Mouse (Mus musculus) telencephalon, adult 2 months (tissue): ENCODE measurements around the gene Celf2.
A peak's percentile ranks its signal among the peaks of the same experiment; 100 is the strongest.

Source experiments
- DNase-seq: peaks from one replicate; pipeline ENCODE4 v3.0.0-alpha.2; 2011; ENCODE audit warnings: low read depth, low spot score

Gene Celf2

GRCm38 (mm10) chr2:7392500-7392899 is 116.9 kb downstream of the Celf2 start:
- no peak for DNase-seq

- no peak for DNase-seq
Measured at GRCm38 (mm10) chr2:7389264-7389663, 120.1 kb downstream of the Celf2 start.

GRCm38 (mm10) chr2:7378736-7379135 is 130.6 kb downstream of the Celf2 start:
- no peak for DNase-seq

GRCm38 (mm10) chr2:7377878-7378277 is 131.5 kb downstream of the Celf2 start:
- DNase-seq, result no peak

- no peak for DNase-seq
Measured at GRCm38 (mm10) chr2:7367738-7368137, 141.6 kb downstream of the Celf2 start.

- no peak for DNase-seq
Measured at GRCm38 (mm10) chr2:7359557-7359956, 149.8 kb downstream of the Celf2 start.

GRCm38 (mm10) chr2:7358816-7359215 is 150.5 kb downstream of the Celf2 start:
- no peak for DNase-seq

- DNase-seq, result peak; percentile 56
Measured at GRCm38 (mm10) chr2:7351234-7351633, 158.1 kb downstream of the Celf2 start.

GRCm38 (mm10) chr2:7346703-7347461 is 162.5 kb downstream of the Celf2 start:
- peak; percentile 69 for DNase-seq

GRCm38 (mm10) chr2:7344951-7345350 is 164.4 kb downstream of the Celf2 start:
- DNase-seq, result no peak

GRCm38 (mm10) chr2:7342911-7343478 is 166.4 kb downstream of the Celf2 start:
- DNase-seq, result no peak

- DNase-seq, result peak; percentile 62
Measured at GRCm38 (mm10) chr2:7334846-7335245, 174.5 kb downstream of the Celf2 start.

GRCm38 (mm10) chr2:7328018-7328899 is 181.1 kb downstream of the Celf2 start:
- DNase-seq, result no peak

GRCm38 (mm10) chr2:7319760-7320159 is 189.6 kb downstream of the Celf2 start:
- no peak for DNase-seq

GRCm38 (mm10) chr2:7311776-7312175 is 197.6 kb downstream of the Celf2 start:
- no peak for DNase-seq

GRCm38 (mm10) chr2:7310840-7311182 is 198.6 kb downstream of the Celf2 start:
- DNase-seq, result no peak

- peak; percentile 79 for DNase-seq
Measured at GRCm38 (mm10) chr2:7310129-7310839, 199.1 kb downstream of the Celf2 start.

- DNase-seq, result no peak
Measured at GRCm38 (mm10) chr2:7309324-7309723, 200.0 kb downstream of the Celf2 start.

- no peak for DNase-seq
Measured at GRCm38 (mm10) chr2:7308731-7309130, 200.6 kb downstream of the Celf2 start.

- no peak for DNase-seq
Measured at GRCm38 (mm10) chr2:7287434-7287833, 221.9 kb downstream of the Celf2 start.

GRCm38 (mm10) chr2:7273214-7273613 is 236.1 kb downstream of the Celf2 start:
- no peak for DNase-seq

- DNase-seq, result peak; percentile 97
Measured at GRCm38 (mm10) chr2:7270051-7270450, 239.3 kb downstream of the Celf2 start.
